Mouse (Mus musculus) left cerebral cortex, postnatal 25 days (tissue): ENCODE data around the gene Necab2. TPM values are rescaled to one million over a fixed set of nuclear protein-coding genes. Genes with fewer than 3 reads are reported as not detected.

Experiments
- DNase-seq, 2 experiments: peaks; one replicate each; pipeline ENCODE4 v3.0.0; 2022; ENCODE audit warnings: low spot score in 2 of 2, mixed read lengths in 1 of 2
- intact Hi-C: fragments of 180-260 bp; cut with DNase I; formaldehyde crosslinking; loops from one replicate; pipeline ENCODE4 v1.15.1; 2025
- total RNA-seq, 2 experiments: library from RNA; stranded (reverse); gene quantifications; 2 replicates each; pipeline ENCODE4 v1.2.3; 2021

Gene Necab2
- total RNA-seq, 2 experiments from 2014 or later = 59.0 to 73.8 TPM

GRCm38 (mm10) chr8:119502111-119502510 is 55.6 kb downstream of the Necab2 start:
- intact Hi-C loops = no loop called here
- no peak for DNase-seq

- intact Hi-C loops = no loop called here
- no peak for DNase-seq
These were observed 56.8 kb downstream of the Necab2 start for GRCm38 (mm10) chr8:119503191-119503767.

GRCm38 (mm10) chr8:119505488-119505887 is 59.0 kb downstream of the Necab2 start:
- no peak for DNase-seq
- intact Hi-C loops = no loop called here

GRCm38 (mm10) chr8:119506106-119506505 is 59.6 kb downstream of the Necab2 start:
- intact Hi-C loops = no loop called here
- no peak for DNase-seq

GRCm38 (mm10) chr8:119510471-119510870 is 64.0 kb downstream of the Necab2 start:
- DNase-seq = no peak
- intact Hi-C loops = no loop called here

- no peak for DNase-seq
- intact Hi-C loops = no loop called here
These were observed 65.2 kb downstream of the Necab2 start for GRCm38 (mm10) chr8:119511722-119512121.

- intact Hi-C loops = no loop called here
- DNase-seq = no peak
These were observed 66.9 kb downstream of the Necab2 start for GRCm38 (mm10) chr8:119513405-119513804.

GRCm38 (mm10) chr8:119514940-119515339 is 68.4 kb downstream of the Necab2 start:
- no peak for DNase-seq
- intact Hi-C loops = no loop called here

GRCm38 (mm10) chr8:119515767-119516166 is 69.2 kb downstream of the Necab2 start:
- DNase-seq = no peak
- intact Hi-C loops = no loop called here

GRCm38 (mm10) chr8:119516674-119517073 is 70.2 kb downstream of the Necab2 start:
- intact Hi-C loops = no loop called here

GRCm38 (mm10) chr8:119520102-119520501 is 73.6 kb downstream of the Necab2 start:
- no peak for DNase-seq
- intact Hi-C loops = loop anchor here (5.0 kb wide), 1 partner anchor 73 kb away; the partner anchor contains the start of gene Necab2

More at GRCm38 (mm10) chr8:119516674-119517073, 70.2 kb downstream of the Necab2 start:
- no peak for DNase-seq

Other genes with a start within 250 kb of the Necab2 start
- 100 to 1,000 TPM; 402 to 432 TPM for gene Hsbp1, start 102.2 kb upstream of the Necab2 start, total RNA-seq
- 10 to 100 TPM; 28.6 to 30.3 TPM for gene Mlycd, start 51.8 kb upstream of the Necab2 start, total RNA-seq
- gene Osgin1, start 12.6 kb upstream of the Necab2 start, total RNA-seq = 1 to 10 TPM in 1 of 2 experiments, under 1 TPM in 1; 0.55 to 1.0 TPM
- under 1 TPM; 0.34 to 0.69 TPM for gene Slc38a8, start 55.0 kb downstream of the Necab2 start, total RNA-seq
- gene Mbtps1, start 112.0 kb downstream of the Necab2 start, total RNA-seq = 10 to 100 TPM; 62.3 to 68.5 TPM
- 10 to 100 TPM; 44.8 to 47.1 TPM for gene Hsdl1, start 128.5 kb downstream of the Necab2 start, total RNA-seq
- under 1 TPM; 0.21 to 0.25 TPM for gene Dnaaf1, start 128.5 kb downstream of the Necab2 start, total RNA-seq
- 1 to 10 TPM; 9.9 to 10.0 TPM for gene Taf1c, start 158.5 kb downstream of the Necab2 start, total RNA-seq
- gene Adad2, start 166.0 kb downstream of the Necab2 start, total RNA-seq = under 1 TPM; 0.23 to 0.55 TPM
- 1 to 10 TPM; 3.3 to 4.0 TPM for gene Kcng4, start 189.0 kb downstream of the Necab2 start, total RNA-seq
- gene Wfdc1, start 219.6 kb downstream of the Necab2 start, total RNA-seq = 10 to 100 TPM in 1 of 2 experiments, 1 to 10 TPM in 1; 8.6 to 10.8 TPM